Mouse (Mus musculus): ENCODE measurements around the gene Kcna4.

- TF ChIP-seq CTCF (IDR thresholded peaks at IDR 0.05; ENCODE audit: low read depth) (no peak), EP300 (optimal IDR thresholded peaks at IDR 0.05) (no peak)
Measured at GRCm38 (mm10) chr2:107318636-107319035, 28.2 kb downstream of the Kcna4 start.
